Mouse (Mus musculus): ENCODE data around the gene Rab30. TPM values are rescaled to one million over a fixed set of nuclear protein-coding genes. Genes with fewer than 3 reads are reported as not detected.

Rab30 gene
- polyA plus RNA-seq, 1 experiment from 2014 or later, result 7.4 TPM

DNA sequence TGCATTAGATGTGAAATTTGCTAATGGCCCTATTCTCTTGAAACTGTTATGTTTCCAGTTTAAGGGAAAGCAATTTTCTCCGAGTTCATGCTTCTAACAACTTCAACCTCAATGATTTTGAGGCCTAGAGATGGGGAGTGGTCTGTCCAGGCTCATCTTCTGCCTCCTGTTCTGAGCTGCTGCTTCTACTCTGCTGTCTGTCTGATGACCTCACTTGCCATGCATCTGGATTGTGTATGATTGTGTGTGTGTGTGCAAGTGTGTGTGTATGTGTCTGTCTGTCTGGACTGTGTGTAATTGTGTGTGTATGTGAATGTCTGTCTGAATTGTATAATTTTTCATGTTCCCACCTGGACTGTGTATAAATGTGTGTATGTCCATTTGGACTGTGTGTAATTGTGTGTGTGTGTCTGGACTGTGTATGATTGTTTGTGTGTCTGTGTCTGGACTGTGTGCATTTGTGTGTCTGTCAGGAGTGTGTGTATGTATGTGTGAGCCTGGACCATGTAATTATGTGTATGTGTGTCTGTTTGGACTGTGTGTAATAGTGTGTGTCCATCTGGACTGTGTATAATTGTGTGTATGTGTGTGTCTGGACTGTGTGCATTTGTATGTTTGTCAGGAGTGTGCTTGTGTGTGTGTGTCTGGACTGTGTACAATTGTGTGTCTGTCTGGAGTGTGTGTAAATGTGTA is 81.2 kb downstream of the Rab30 start:
- no peaks in the 10 kb centered on the region for H3K4me1 ChIP-seq (ENCODE audit: insufficient read depth, low read length)
- no peak overlapping the region for H3K27ac ChIP-seq (ENCODE audit: low read length)
- H3K4me3 ChIP-seq (ENCODE audit: low read length), result no peak overlapping the region
- ATAC-seq (ENCODE audit: low FRiP score, low TSS enrichment), result peak; percentile 54; the same call in 1 of the 2 replicates
- H3K4me2 ChIP-seq (replicated peaks; ENCODE audit: low read depth, low read length), result no peak overlapping the region
- no peaks in the 10 kb centered on the region for H3K27me3 ChIP-seq (ENCODE audit: insufficient read depth, low read length)
- H3K9me3 ChIP-seq (ENCODE audit: low read length), result no peaks in the 10 kb centered on the region
- WGBS, result 43% methylated on average over 1 of the region's 1 CpGs
- no peaks in the 10 kb centered on the region for H3K36me3 ChIP-seq (ENCODE audit: insufficient read depth, low read length)
- no peak overlapping the region for H3K9ac ChIP-seq (replicated peaks; ENCODE audit: low read length)

DNA sequence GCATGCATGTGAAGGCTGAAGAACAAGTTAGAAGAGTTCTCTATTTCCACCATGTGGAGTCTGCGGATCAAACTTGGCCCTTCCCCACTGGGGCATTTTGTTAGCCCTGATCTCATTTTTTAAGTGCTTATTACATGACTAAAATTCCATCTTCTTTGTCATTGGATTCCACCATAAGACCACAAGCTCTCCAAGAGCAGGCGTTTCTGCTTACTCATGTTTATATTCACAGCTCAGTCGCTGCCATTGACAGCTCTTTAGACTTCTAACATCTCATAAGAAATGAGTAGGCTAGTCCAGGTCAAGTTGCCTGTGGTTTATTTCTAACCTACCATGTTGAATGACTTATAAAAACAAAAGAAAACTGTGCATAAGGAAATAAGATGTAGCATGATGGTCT is 84.8 kb downstream of the Rab30 start:
- Histone ChIP-seq H3K36me3 (ENCODE audit: insufficient read depth, low read length) (no peaks in the 10 kb centered on the region), H3K4me3 (ENCODE audit: low read length) (no peak overlapping the region), H3K4me2 (replicated peaks; ENCODE audit: low read depth, low read length) (no peak overlapping the region), H3K27ac (ENCODE audit: low read length) (no peak overlapping the region), H3K9ac (replicated peaks; ENCODE audit: low read length) (no peak overlapping the region), H3K4me1 (ENCODE audit: insufficient read depth, low read length) (no peaks in the 10 kb centered on the region), H3K27me3 (ENCODE audit: insufficient read depth, low read length) (no peaks in the 10 kb centered on the region), H3K9me3 (ENCODE audit: low read length) (no peaks in the 10 kb centered on the region)
- 81% methylated on average over 3 of the region's 3 CpGs for WGBS
- no peak for ATAC-seq (ENCODE audit: low FRiP score, low TSS enrichment)

DNA sequence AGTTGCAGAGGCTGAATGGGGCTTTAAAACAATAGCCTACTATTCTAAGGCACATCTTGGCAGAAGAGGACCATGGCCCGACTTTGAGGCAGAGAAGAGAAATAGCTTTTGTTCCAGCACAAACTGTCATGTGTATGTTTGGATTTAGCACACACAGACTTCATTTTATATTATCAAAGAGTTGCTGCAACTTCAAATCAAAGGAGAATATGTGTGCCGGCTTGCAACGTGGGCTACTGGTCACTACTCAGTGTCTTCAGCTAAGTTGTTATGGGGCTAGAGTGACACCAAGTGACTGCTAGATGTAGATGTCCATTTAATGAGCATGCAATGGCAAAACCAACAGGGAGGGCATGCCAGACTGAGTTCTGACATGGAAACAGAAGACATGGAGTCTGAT is 86.6 kb downstream of the Rab30 start:
- Histone ChIP-seq H3K9me3 (ENCODE audit: low read length) (no peaks in the 10 kb centered on the region), H3K4me3 (ENCODE audit: low read length) (no peak overlapping the region), H3K36me3 (ENCODE audit: insufficient read depth, low read length) (no peaks in the 10 kb centered on the region), H3K27me3 (ENCODE audit: insufficient read depth, low read length) (no peaks in the 10 kb centered on the region), H3K27ac (ENCODE audit: low read length) (no peak overlapping the region), H3K9ac (replicated peaks; ENCODE audit: low read length) (no peak overlapping the region), H3K4me2 (replicated peaks; ENCODE audit: low read depth, low read length) (no peak overlapping the region), H3K4me1 (ENCODE audit: insufficient read depth, low read length) (no peaks in the 10 kb centered on the region)
- peak; percentile 57; the same call in 1 of the 2 replicates for ATAC-seq (ENCODE audit: low FRiP score, low TSS enrichment)
- WGBS, result 63% methylated on average over 3 of the region's 3 CpGs

DNA sequence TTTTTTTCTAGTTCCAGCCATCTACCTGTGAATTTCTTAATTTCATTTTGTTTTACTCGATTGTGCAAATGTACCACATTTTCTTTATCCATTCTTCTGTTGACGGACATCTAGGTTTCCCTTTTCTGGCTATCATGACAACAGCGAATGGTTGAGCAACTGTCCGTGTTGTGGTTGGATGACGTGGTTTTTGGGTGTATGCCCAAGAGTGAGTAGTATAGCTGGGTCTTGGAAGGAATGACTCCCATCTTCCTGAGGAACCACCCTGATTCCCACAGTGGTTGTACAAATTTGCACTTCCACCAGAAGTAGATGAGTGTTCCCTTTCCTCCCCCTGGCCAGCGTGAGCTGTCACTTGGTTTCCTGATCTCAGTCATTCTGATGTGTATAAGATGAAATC is 91.0 kb downstream of the Rab30 start:
- no peak for ATAC-seq (ENCODE audit: low FRiP score, low TSS enrichment)
- Histone ChIP-seq H3K9ac (replicated peaks; ENCODE audit: low read length) (no peak overlapping the region), H3K36me3 (ENCODE audit: insufficient read depth, low read length) (no peaks in the 10 kb centered on the region), H3K27ac (ENCODE audit: low read length) (no peak overlapping the region), H3K4me1 (ENCODE audit: insufficient read depth, low read length) (no peaks in the 10 kb centered on the region), H3K27me3 (ENCODE audit: insufficient read depth, low read length) (no peaks in the 10 kb centered on the region), H3K4me2 (replicated peaks; ENCODE audit: low read depth, low read length) (no peak overlapping the region), H3K4me3 (ENCODE audit: low read length) (no peak overlapping the region), H3K9me3 (ENCODE audit: low read length) (no peaks in the 10 kb centered on the region)
- 94% methylated on average over 6 of the region's 6 CpGs for whole genome bisulfite sequencing

DNA sequence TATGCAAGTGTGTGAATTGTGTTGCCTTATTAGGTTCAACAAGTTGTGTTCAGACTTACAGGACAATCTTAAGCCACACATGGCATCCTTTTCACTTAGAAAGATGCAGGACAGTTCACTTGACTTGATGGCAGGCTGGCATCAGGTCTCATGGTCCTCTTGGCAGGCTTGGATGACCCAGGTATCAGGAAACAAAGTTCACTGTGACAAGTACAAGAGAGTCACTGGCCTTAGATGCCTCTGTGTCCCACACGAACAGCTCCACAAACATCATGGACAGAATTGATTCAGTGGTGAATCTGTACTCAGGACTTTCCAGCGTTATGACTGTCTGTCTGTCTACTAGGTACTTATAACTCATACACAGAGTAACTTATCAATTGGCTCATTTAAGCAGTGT is 93.0 kb downstream of the Rab30 start:
- Histone ChIP-seq H3K36me3 (ENCODE audit: insufficient read depth, low read length) (no peaks in the 10 kb centered on the region), H3K27ac (ENCODE audit: low read length) (no peak overlapping the region), H3K27me3 (ENCODE audit: insufficient read depth, low read length) (no peaks in the 10 kb centered on the region), H3K9me3 (ENCODE audit: low read length) (no peaks in the 10 kb centered on the region), H3K9ac (replicated peaks; ENCODE audit: low read length) (no peak overlapping the region), H3K4me1 (ENCODE audit: insufficient read depth, low read length) (no peaks in the 10 kb centered on the region), H3K4me3 (ENCODE audit: low read length) (no peak overlapping the region), H3K4me2 (replicated peaks; ENCODE audit: low read depth, low read length) (no peak overlapping the region)
- 85% methylated on average over 2 of the region's 2 CpGs for WGBS
- ATAC-seq (ENCODE audit: low FRiP score, low TSS enrichment), result no peak

DNA sequence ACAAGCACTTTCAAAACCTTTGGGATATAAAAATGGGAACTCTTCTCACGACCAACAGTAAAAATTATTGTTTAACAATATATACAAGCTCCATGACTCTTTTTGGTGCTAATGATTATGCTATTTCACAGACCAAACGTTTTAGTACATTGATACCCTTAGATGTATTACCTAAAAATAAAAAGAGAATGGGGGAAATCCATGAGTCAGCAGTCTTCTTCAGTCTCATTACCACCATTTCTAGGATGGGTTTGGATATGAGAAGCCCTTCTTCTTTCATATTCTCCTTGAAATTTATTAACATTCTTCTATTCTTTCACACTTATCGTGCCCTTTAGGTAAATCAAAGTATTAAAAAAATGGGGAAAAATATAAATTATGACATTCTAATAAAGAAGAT is 95.0 kb downstream of the Rab30 start:
- WGBS, result 90% methylated on average over 3 of the region's 3 CpGs

DNA sequence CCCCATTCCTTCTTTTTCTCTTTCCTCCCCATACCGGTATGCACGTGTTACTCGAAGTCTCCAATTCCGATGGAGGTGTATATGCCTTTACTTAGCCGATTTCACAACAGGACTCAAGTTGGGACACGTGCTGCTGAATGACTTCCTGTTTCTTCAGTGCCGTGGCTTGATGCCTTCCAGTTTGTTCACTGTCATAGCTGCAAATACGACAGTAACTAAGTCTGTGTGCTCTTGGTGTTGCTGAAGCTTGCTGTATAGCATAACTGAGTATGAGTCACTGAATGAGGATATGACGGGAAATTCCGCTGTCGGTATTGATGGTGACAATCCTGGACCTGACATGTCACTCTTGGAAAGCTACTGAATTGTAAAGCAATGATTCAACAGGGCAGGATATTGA is 95.8 kb downstream of the Rab30 start:
- no peak overlapping the region for H3K4me2 ChIP-seq (replicated peaks; ENCODE audit: low read depth, low read length)

More for the DNA sequence above, 95.0 kb downstream of the Rab30 start:
- H3K9ac ChIP-seq (replicated peaks; ENCODE audit: low read length), result no peak overlapping the region
- H3K4me2 ChIP-seq (replicated peaks; ENCODE audit: low read depth, low read length), result no peak overlapping the region
- ATAC-seq (ENCODE audit: low FRiP score, low TSS enrichment), result no peak
- H3K4me1 ChIP-seq (ENCODE audit: insufficient read depth, low read length), result no peaks in the 10 kb centered on the region
- no peaks in the 10 kb centered on the region for H3K36me3 ChIP-seq (ENCODE audit: insufficient read depth, low read length)
- no peak overlapping the region for H3K4me3 ChIP-seq (ENCODE audit: low read length)
- no peaks in the 10 kb centered on the region for H3K9me3 ChIP-seq (ENCODE audit: low read length)
- H3K27ac ChIP-seq (ENCODE audit: low read length), result no peak overlapping the region
- H3K27me3 ChIP-seq (ENCODE audit: insufficient read depth, low read length), result no peaks in the 10 kb centered on the region

DNA sequence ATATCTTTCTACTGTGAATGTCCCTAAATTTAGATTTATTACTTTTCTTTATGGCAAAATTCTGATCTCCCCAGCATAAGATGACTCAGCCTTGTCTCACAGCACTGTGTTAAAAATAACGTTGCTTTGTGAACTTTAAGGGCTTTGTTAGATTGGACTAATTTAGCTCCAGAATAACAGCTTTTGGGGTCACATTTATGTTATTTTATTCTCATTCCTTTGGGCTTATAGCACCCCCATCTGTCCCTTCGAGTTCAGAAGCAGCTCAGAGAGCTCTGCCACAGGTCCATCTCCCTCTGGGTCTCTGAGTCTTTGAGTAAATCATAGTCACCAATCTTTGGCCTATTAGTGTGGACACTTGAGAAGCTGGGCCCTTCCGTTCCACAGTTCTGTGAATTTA is 96.5 kb downstream of the Rab30 start:
- Histone ChIP-seq H3K4me2 (replicated peaks; ENCODE audit: low read depth, low read length) (no peak overlapping the region), H3K27me3 (ENCODE audit: insufficient read depth, low read length) (no peaks in the 10 kb centered on the region)
- no peak for ATAC-seq (ENCODE audit: low FRiP score, low TSS enrichment)

More for the DNA sequence above, 95.8 kb downstream of the Rab30 start:
- Histone ChIP-seq H3K27ac (ENCODE audit: low read length) (no peak overlapping the region), H3K9me3 (ENCODE audit: low read length) (no peaks in the 10 kb centered on the region), H3K36me3 (ENCODE audit: insufficient read depth, low read length) (no peaks in the 10 kb centered on the region), H3K4me1 (ENCODE audit: insufficient read depth, low read length) (no peaks in the 10 kb centered on the region), H3K4me3 (ENCODE audit: low read length) (no peak overlapping the region), H3K9ac (replicated peaks; ENCODE audit: low read length) (no peak overlapping the region), H3K27me3 (ENCODE audit: insufficient read depth, low read length) (no peaks in the 10 kb centered on the region)
- 75% methylated on average over 11 of the region's 11 CpGs for WGBS
- ATAC-seq (ENCODE audit: low FRiP score, low TSS enrichment), result no peak

DNA sequence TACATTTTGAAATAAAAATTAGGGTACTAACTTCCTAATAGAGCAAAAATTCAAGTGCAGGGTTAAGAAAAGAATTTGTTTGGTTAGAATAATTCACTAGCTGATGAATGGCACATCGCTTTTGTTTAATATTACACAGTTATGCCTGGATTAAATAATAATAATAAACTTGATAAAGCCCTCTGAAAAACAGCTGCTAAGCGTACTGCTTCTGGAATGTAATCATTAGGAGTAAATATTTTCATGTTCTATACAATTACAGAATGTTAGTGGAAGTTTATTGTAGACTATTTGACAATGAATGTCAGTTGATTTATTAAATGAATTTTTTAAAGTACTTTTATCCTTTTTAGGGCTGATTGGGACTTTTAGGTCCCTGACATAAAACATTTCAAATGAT is 100.9 kb downstream of the Rab30 start:
- ATAC-seq (ENCODE audit: low FRiP score, low TSS enrichment), result no peak
- WGBS, result 79% methylated on average over 2 of the region's 2 CpGs

More for the DNA sequence above, 96.5 kb downstream of the Rab30 start:
- H3K9ac ChIP-seq (replicated peaks; ENCODE audit: low read length), result no peak overlapping the region
- WGBS, result 46% methylated on average over 3 of the region's 3 CpGs
- H3K27ac ChIP-seq (ENCODE audit: low read length), result no peak overlapping the region
- H3K4me1 ChIP-seq (ENCODE audit: insufficient read depth, low read length), result no peaks in the 10 kb centered on the region
- H3K9me3 ChIP-seq (ENCODE audit: low read length), result no peaks in the 10 kb centered on the region
- no peak overlapping the region for H3K4me3 ChIP-seq (ENCODE audit: low read length)
- no peaks in the 10 kb centered on the region for H3K36me3 ChIP-seq (ENCODE audit: insufficient read depth, low read length)

DNA sequence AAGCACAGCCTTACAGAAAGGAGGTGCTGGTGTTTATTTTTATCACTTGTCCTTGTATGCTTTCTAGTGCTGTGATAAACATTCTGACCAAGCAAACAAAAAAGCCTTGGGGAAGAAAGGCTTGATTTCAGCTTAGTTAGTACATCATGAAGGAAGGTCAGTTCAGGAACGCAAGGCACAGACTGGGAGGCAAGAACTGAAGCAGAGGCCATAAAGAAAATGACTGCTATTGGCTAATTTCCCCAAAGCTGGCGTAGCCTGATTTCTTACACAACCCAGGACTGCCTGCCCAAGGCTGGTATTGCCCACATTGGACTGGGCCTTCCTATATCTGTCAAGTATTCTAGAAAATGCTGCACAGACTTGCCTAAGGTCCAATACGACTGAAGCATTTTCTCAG is 106.8 kb downstream of the Rab30 start:
- Histone ChIP-seq H3K9ac (replicated peaks; ENCODE audit: low read length) (no peak overlapping the region), H3K9me3 (ENCODE audit: low read length) (no peaks in the 10 kb centered on the region), H3K36me3 (ENCODE audit: insufficient read depth, low read length) (no peaks in the 10 kb centered on the region), H3K27ac (ENCODE audit: low read length) (no peak overlapping the region), H3K27me3 (ENCODE audit: insufficient read depth, low read length) (no peaks in the 10 kb centered on the region), H3K4me3 (ENCODE audit: low read length) (no peak overlapping the region), H3K4me1 (ENCODE audit: insufficient read depth, low read length) (no peaks in the 10 kb centered on the region), H3K4me2 (replicated peaks; ENCODE audit: low read depth, low read length) (no peak overlapping the region)
- WGBS, result 74% methylated on average over 3 of the region's 3 CpGs
- ATAC-seq (ENCODE audit: low FRiP score, low TSS enrichment), result no peak

More for the DNA sequence above, 100.9 kb downstream of the Rab30 start:
- Histone ChIP-seq H3K27ac (ENCODE audit: low read length) (no peak overlapping the region), H3K4me1 (ENCODE audit: insufficient read depth, low read length) (no peaks in the 10 kb centered on the region), H3K4me2 (replicated peaks; ENCODE audit: low read depth, low read length) (no peak overlapping the region), H3K27me3 (ENCODE audit: insufficient read depth, low read length) (no peaks in the 10 kb centered on the region), H3K9ac (replicated peaks; ENCODE audit: low read length) (no peak overlapping the region), H3K4me3 (ENCODE audit: low read length) (no peak overlapping the region), H3K36me3 (ENCODE audit: insufficient read depth, low read length) (no peaks in the 10 kb centered on the region), H3K9me3 (ENCODE audit: low read length) (no peaks in the 10 kb centered on the region)

Measured in kidney, embryonic 16.5 days (tissue).